15 mouse cellular contexts compared by ENCODE assay signal in the genomic region with DNA sequence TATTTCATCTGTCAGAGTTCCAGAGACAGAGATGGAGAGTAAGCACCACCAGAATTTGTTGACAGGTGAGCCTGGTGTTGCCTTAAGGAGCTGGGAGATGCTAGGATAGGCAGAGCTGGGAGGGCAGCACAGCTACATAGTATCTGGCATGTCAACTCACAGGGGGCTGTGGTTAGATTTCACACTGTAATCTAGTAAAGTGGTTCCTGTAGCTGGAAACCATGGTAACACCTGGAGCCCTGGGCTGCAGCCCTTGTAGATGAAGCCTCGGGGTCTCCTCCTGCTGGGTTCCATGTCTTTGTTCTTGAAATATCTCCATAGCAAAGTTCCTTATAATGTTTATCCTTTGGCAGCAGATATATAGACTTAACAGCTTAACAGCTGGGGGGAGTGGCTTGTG. TPM values are rescaled to one million over a fixed set of nuclear protein-coding genes. Genes with fewer than 3 reads are reported as not detected.
"Had no signal": no experiment of that assay in that cellular context is flagged by ENCODE, and none has a peak within 500 bp of the region (broad histone marks: within the 10 kb centered on the region; RNA-seq: fewer than 3 reads in every experiment).

No protein-coding gene starts in this region.

- H3K9ac ChIP-seq: limb, embryonic 12.5 days; lung, embryonic 14.5 days; midbrain, embryonic 12.5 days; neural tube, embryonic 12.5 days had no signal

- H3K4me2 ChIP-seq: limb, embryonic 12.5 days; lung, embryonic 14.5 days; midbrain, embryonic 12.5 days; neural tube, embryonic 12.5 days had no signal

- H3K4me1 ChIP-seq: neural tube, embryonic 12.5 days had no signal

- DNase-seq: kidney, adult 11 months; kidney, adult 9 months; kidney, postnatal 36 days; lung, embryonic 14.5 days; lung, postnatal 10 days; lung, postnatal 4 days; thymus, postnatal 36 days had no signal

- H3K9me3 ChIP-seq: limb, embryonic 12.5 days; midbrain, embryonic 12.5 days; neural tube, embryonic 12.5 days had no signal

- H3K4me3 ChIP-seq: limb, embryonic 12.5 days; midbrain, embryonic 12.5 days; neural tube, embryonic 12.5 days had no signal

- H3K27ac ChIP-seq: kidney, postnatal 0 days; limb, embryonic 12.5 days; midbrain, embryonic 12.5 days; neural tube, embryonic 12.5 days had no signal

RNA-seq across cellular contexts. Expression of a gene that starts 59.0 kb away (rescaled TPM):
- total RNA-seq: liver, adult 2 months; megakaryocyte, adult 5-6 weeks; monocyte, adult 5-6 weeks; neutrophil, adult 5-6 weeks had no signal
- polyA plus RNA-seq: liver, adult 2 months had no signal
